Mouse (Mus musculus) olfactory bulb, adult 2 months (tissue): ENCODE data around the gene Ifitm2.

Experiments
- CTCF ChIP-seq: fragments of 200-500 bp; IDR thresholded peaks from 2 replicates; pipeline ENCODE4 v1.5.1; 2012; ENCODE audit warnings: low read depth, mild to moderate bottlenecking, low read length, moderate library complexity; ENCODE audit not compliant: insufficient read depth
- POLR2A ChIP-seq: fragments of 200-500 bp; IDR thresholded peaks from 2 replicates; pipeline ENCODE4 v1.6.1; 2012; ENCODE audit warnings: mild to moderate bottlenecking, low read depth, low read length, moderate library complexity; ENCODE audit not compliant: insufficient read depth

GRCm38 (mm10) chr7:141000881-141001708 is 45.3 kb upstream of the Ifitm2 start:
- TF ChIP-seq CTCF: no peak
- no peak for TF ChIP-seq POLR2A
